Mouse (Mus musculus) hindbrain, embryonic 14.5 days (tissue): ENCODE results near the gene Emc1. TPM values are rescaled to one million over a fixed set of nuclear protein-coding genes. Genes with fewer than 3 reads are reported as not detected.

ENCODE experiments used
- ATAC-seq: fragments of 200-750 bp; cut with Nextera tagmentation; 2 replicates; pipeline ENCODE4 v1.8.0; 2017; ENCODE audit warnings: moderate number of reproducible peaks, mild to moderate bottlenecking, moderate TSS enrichment, moderate library complexity; ENCODE audit not compliant: low FRiP score
- DNase-seq: peaks from one replicate; pipeline ENCODE4 v3.0.0-alpha.2; 2015; ENCODE audit warnings: low spot score
- H3K27ac ChIP-seq: fragments of 300-500 bp; sonication (generic); 2 replicates; pipeline ENCODE4 v1.5.1; 2014; ENCODE audit warnings: mild to moderate bottlenecking, moderate library complexity
- H3K27me3 ChIP-seq: fragments of 300-500 bp; sonication (generic); 2 replicates; pipeline ENCODE4 v1.6.1; 2014; ENCODE audit warnings: mild to moderate bottlenecking, low read length, mixed read lengths; ENCODE audit not compliant: control insufficient read depth, insufficient read depth
- H3K36me3 ChIP-seq: fragments of 300-500 bp; sonication (generic); replicated peaks from 2 replicates; pipeline ENCODE4 v1.6.1; 2014; ENCODE audit not compliant: control insufficient read depth, insufficient read depth
- H3K4me1 ChIP-seq: fragments of 300-500 bp; sonication (generic); replicated peaks from 2 replicates; pipeline ENCODE4 v1.6.1; 2014; ENCODE audit warnings: antibody characterized with exemption, low read length, mixed read lengths; ENCODE audit not compliant: control insufficient read depth, insufficient read depth
- H3K4me2 ChIP-seq: fragments of 300-500 bp; sonication (generic); replicated peaks from 2 replicates; pipeline ENCODE4 v1.6.1; 2014; ENCODE audit warnings: mild to moderate bottlenecking, moderate library complexity
- H3K4me3 ChIP-seq: fragments of 300-500 bp; sonication (generic); replicated peaks from 2 replicates; pipeline ENCODE4 v1.5.1; 2014; ENCODE audit warnings: mild to moderate bottlenecking, low read length
- H3K9ac ChIP-seq: fragments of 300-500 bp; sonication (generic); 2 replicates; pipeline ENCODE4 v1.6.1; 2014
- H3K9me3 ChIP-seq: fragments of 300-500 bp; sonication (generic); 2 replicates; pipeline ENCODE4 v1.6.1; 2016; ENCODE audit warnings: low read length; ENCODE audit not compliant: control insufficient read depth
- WGBS: fragments of 180-500 bp; shearing (Covaris S2); extraction: QIAGEN DNeasy Blood & Tissue Kit; methylation state at CpG from one replicate; pipeline ENCODE4 v1.1.7; 2014; 5-methylcytosine and 5-hydroxymethylcytosine counted together
- microRNA-seq: library from miRNA; unstranded; fragments of <30 nt; microRNA quantifications from one replicate; pipeline ENCODE4, GENCODE M21; 2016
- polyA plus RNA-seq: library from polyadenylated mRNA; unstranded; fragments of >200 nt; fragmentation: Nextera tagmentation; extraction: Ambion mirVana; gene quantifications from 2 replicates; pipeline ENCODE4 v1.2.1, GENCODE M21; 2014

Emc1 gene
- polyA plus RNA-seq, 1 experiment from 2014 or later, result 35.1 TPM

DNA sequence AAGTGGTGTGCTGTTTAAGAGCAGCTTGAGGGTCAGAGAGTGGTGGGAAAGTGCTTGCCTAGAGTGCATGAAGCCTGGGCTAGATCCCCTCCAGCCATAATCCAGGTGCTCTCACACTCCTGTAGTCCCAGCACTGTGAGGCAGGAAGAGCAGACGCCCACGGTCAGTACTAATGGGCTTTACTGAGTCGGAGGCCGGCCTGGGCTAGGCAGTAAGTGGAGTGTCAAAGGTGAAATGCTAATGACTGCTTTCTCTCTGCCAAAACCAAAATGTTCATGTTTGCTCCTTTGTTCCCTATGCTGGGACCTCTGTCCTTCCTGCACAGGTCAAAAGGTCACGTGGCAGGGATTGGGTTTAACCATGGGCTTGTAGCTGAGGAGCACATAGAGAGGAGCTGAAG lies 48.1 kb downstream of the Emc1 start:
- DNase-seq, result no peak
- H3K4me1 ChIP-seq, result no peaks in the 10 kb centered on the region
- WGBS, result 84% methylated on average over 5 of the region's 5 CpGs
- no peak overlapping the region for H3K9ac ChIP-seq
- H3K4me2 ChIP-seq, result no peak overlapping the region
- no peak overlapping the region for H3K4me3 ChIP-seq
- ATAC-seq, result no peak
- peaks cover 97% of the 10 kb centered on the region for H3K36me3 ChIP-seq
- no peaks in the 10 kb centered on the region for H3K9me3 ChIP-seq
- no peaks in the 10 kb centered on the region for H3K27me3 ChIP-seq
- H3K27ac ChIP-seq, result no peak overlapping the region

DNA sequence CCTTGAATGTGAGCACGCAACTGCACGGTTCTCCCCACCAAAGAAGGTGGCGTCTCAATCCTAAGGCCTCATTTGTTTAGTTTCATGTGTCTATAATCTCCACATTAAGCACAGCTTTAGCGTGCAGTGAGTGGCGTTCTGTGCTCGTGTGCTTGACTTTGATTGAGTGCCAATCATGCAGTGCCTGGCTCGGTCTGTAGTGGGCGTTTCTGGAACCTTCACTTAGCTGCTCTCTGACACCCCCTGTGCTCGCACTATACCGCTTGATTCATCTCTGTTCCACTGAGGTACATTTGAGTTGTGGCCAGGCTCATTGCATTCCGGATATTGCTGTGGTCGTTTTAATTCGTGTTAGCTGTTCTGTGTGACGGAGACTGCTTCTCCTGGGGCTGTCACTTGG lies 50.8 kb downstream of the Emc1 start:
- no peak for DNase-seq
- no peaks in the 10 kb centered on the region for H3K9me3 ChIP-seq
- H3K4me1 ChIP-seq, result no peaks in the 10 kb centered on the region
- H3K27me3 ChIP-seq, result no peaks in the 10 kb centered on the region
- no peak overlapping the region for H3K27ac ChIP-seq
- no peak overlapping the region for H3K9ac ChIP-seq
- WGBS, result 84% methylated on average over 14 of the region's 14 CpGs
- H3K4me3 ChIP-seq, result no peak overlapping the region
- no peak for ATAC-seq
- peaks cover 100% of the 10 kb centered on the region for H3K36me3 ChIP-seq
- no peak overlapping the region for H3K4me2 ChIP-seq

DNA sequence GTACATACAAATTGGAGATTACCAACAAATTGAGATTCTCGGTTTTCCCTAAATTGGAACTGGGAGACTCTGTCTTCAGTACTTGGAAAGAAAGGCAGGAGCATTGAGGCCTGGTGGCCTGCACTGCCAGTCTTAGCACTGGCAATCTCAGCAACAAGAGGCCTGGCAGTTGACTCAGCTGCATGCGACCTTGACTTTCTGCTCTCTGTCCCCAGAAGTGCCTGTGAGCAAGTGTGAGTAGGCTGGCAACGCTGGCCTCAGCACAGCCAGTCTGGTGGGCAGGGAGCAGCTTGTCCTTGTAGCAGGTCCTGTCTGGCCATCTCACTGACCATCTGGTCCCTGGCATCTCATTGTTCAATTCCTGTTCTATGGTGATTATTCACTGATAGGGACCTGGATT lies 59.0 kb downstream of the Emc1 start:
- Histone ChIP-seq H3K9ac (no peak overlapping the region), H3K4me2 (no peak overlapping the region), H3K27me3 (no peaks in the 10 kb centered on the region), H3K4me3 (no peak overlapping the region), H3K9me3 (no peaks in the 10 kb centered on the region), H3K27ac (no peak overlapping the region), H3K36me3 (peaks cover 100% of the 10 kb centered on the region), H3K4me1 (no peaks in the 10 kb centered on the region)
- no peak for DNase-seq
- WGBS, result 96% methylated on average over 3 of the region's 3 CpGs
- no peak for ATAC-seq

DNA sequence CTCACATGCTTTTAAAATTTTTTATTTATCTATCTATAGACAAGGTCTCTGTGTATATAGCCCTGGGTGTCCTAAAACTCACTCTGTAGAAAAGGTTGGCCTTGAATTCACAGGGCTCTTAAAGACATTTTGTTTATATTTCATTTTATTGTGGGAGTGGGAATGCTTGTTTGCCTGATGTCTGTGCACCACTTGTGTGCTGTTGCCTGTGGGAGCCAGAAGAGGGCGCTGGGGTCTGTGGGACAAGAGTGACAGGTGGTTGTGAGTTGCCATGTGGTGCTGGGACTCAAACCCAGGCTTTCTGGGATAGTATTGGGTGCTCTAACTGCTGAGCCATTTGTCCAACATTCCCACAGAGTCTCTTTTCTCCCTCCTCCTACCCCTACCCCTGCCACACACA lies 65.5 kb downstream of the Emc1 start:
- no peak overlapping the region for H3K4me2 ChIP-seq
- H3K4me3 ChIP-seq, result no peak overlapping the region
- no peaks in the 10 kb centered on the region for H3K4me1 ChIP-seq
- DNase-seq, result no peak
- H3K36me3 ChIP-seq, result peaks cover 99% of the 10 kb centered on the region
- H3K27me3 ChIP-seq, result no peaks in the 10 kb centered on the region
- WGBS, result 57% methylated on average over 1 of the region's 1 CpGs
- H3K9ac ChIP-seq, result no peak overlapping the region
- no peak for ATAC-seq
- no peak overlapping the region for H3K27ac ChIP-seq
- H3K9me3 ChIP-seq, result no peaks in the 10 kb centered on the region

DNA sequence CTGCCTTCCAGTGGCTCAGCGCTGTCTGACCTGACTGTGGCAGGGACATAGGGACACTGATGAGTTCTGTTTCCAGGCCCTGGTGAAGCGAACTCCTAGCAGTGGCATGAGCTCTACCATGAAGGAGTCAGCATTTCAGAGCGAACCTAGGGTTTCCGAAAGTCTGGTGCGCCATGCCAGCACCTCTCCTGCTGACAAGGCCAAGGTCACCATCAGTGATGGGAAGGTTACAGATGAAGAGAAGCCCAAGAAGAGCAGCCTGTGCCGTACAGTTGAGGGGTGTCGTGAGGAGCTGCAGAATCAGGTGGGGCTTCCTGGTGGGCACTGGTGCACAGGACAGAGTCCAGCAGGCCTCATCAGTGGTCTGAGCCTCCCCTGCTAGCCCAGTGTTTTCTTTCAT lies 69.2 kb downstream of the Emc1 start:
- Histone ChIP-seq H3K9me3 (no peaks in the 10 kb centered on the region), H3K27me3 (no peaks in the 10 kb centered on the region), H3K9ac (no peak overlapping the region), H3K4me3 (no peak overlapping the region), H3K27ac (no peak overlapping the region), H3K36me3 (peaks cover 99% of the 10 kb centered on the region), H3K4me2 (no peak overlapping the region), H3K4me1 (no peaks in the 10 kb centered on the region)
- WGBS, result 96% methylated on average over 7 of the region's 7 CpGs
- ATAC-seq, result no peak
- DNase-seq, result no peak

DNA sequence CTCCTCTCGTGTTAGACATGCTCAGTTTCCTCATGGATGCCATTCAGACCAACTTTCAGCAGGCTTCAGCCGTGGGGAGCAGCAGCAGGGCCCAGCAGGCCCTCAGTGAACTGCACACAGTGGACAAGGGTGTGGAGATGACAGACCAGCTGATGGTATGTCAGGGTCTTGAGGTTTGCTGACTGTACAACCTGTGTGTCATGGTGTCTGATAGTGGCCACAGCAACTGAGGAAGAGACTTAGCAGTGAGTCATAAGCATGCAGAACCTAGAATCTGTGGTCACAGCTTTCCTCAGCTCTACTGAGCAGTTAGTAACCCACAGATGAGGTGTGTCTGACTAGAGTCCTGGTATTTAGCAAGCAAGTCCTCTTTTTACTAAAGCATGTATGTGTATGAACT lies 70.0 kb downstream of the Emc1 start:
- H3K4me2 ChIP-seq, result no peak overlapping the region
- no peaks in the 10 kb centered on the region for H3K9me3 ChIP-seq
- H3K36me3 ChIP-seq, result peaks cover 99% of the 10 kb centered on the region
- H3K4me3 ChIP-seq, result no peak overlapping the region
- H3K27ac ChIP-seq, result no peak overlapping the region
- H3K4me1 ChIP-seq, result no peaks in the 10 kb centered on the region
- ATAC-seq (no peak), DNase-seq (no peak)
- WGBS, result 93% methylated on average over 2 of the region's 2 CpGs
- H3K27me3 ChIP-seq, result no peaks in the 10 kb centered on the region
- no peak overlapping the region for H3K9ac ChIP-seq

DNA sequence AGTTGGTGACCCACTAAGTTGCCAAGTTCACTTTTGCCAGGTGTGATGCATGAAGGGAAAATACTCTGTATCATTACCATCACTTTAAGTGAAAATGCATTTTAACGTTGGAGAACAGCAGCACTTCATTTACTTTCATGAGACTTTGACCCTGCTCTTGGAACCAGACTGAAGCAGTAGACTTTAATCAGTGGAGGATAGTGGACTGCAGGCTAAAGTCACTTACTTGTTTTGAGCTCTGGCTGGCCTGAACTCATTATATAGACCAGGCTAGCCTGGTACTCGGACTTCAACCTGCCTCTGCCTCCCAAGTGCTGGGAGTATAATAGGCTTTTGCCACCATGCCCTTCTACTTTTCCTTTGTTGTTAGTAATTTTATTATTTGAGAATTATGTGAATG lies 70.9 kb downstream of the Emc1 start:
- Histone ChIP-seq H3K36me3 (peaks cover 99% of the 10 kb centered on the region), H3K9ac (no peak overlapping the region), H3K4me2 (no peak overlapping the region), H3K4me1 (no peaks in the 10 kb centered on the region), H3K27ac (no peak overlapping the region), H3K9me3 (no peaks in the 10 kb centered on the region), H3K27me3 (no peaks in the 10 kb centered on the region), H3K4me3 (no peak overlapping the region)
- 80% methylated on average over 2 of the region's 2 CpGs for WGBS
- DNase-seq, result no peak
- no peak for ATAC-seq

Small RNAs within 50 kb of the gene (microRNA-seq; reads per million reads assigned to microRNA genes)
- gene Gm24245, result 0.97 reads per million
- not detected for gene Gm25732

Other genes starting within 250 kb of the Emc1 start
- gene Minos1, start 221.5 kb upstream of the Emc1 start, polyA plus RNA-seq, result 391 and 450 TPM in 2 replicates
- 248 and 249 TPM in 2 replicates for gene Capzb, start 159.7 kb upstream of the Emc1 start, polyA plus RNA-seq
- gene Pqlc2, start 41.9 kb upstream of the Emc1 start, polyA plus RNA-seq, result 10.0 and 13.3 TPM in 2 replicates
- 57.6 and 58.7 TPM in 2 replicates for gene Akr7a5, start 41.8 kb upstream of the Emc1 start, polyA plus RNA-seq
- 65.7 and 74.2 TPM in 2 replicates for gene Mrto4, start within 50 bp of the Emc1 start, polyA plus RNA-seq
- 95.5 and 100 TPM in 2 replicates for gene Ubr4, start within 50 bp of the Emc1 start, polyA plus RNA-seq
- 5.6 and 6.0 TPM in 2 replicates for gene Iffo2, start 178.0 kb downstream of the Emc1 start, polyA plus RNA-seq